Mouse (Mus musculus) heart, adult 2 months (tissue): ENCODE measurements around the gene Klhl26.
A peak's percentile ranks its signal among the peaks of the same experiment; 100 is the strongest.

Experiments used
- CTCF ChIP-seq: fragments of 200-600 bp; IDR thresholded peaks from 2 replicates; pipeline ENCODE4 v1.8.1; 2022; ENCODE audit warnings: antibody characterized with exemption, mild to moderate bottlenecking, moderate library complexity
- POLR2A ChIP-seq: fragments of 200-500 bp; IDR thresholded peaks from 2 replicates; pipeline ENCODE4 v1.6.1; 2011; ENCODE audit warnings: mild to moderate bottlenecking, low read depth, low read length, control low read depth; ENCODE audit not compliant: insufficient read depth

GRCm38 (mm10) chr8:70506328-70507026 lies 29.7 kb upstream of the Klhl26 start, which contains the start of gene Rex1bd:
- peak; percentile 82 for TF ChIP-seq CTCF
- peak; percentile 47 for TF ChIP-seq POLR2A
